Mouse (Mus musculus) kidney, postnatal 4 days (tissue): Measurements from ENCODE around the gene Cacna2d3.
A peak's percentile ranks its signal among the peaks of the same experiment; 100 is the strongest.

Source experiments
- DNase-seq, 2 experiments: peaks; one replicate each; pipeline ENCODE4 v3.0.0; 2021; ENCODE audit warnings: mixed read lengths in 2 of 2

Cacna2d3 gene

DNA sequence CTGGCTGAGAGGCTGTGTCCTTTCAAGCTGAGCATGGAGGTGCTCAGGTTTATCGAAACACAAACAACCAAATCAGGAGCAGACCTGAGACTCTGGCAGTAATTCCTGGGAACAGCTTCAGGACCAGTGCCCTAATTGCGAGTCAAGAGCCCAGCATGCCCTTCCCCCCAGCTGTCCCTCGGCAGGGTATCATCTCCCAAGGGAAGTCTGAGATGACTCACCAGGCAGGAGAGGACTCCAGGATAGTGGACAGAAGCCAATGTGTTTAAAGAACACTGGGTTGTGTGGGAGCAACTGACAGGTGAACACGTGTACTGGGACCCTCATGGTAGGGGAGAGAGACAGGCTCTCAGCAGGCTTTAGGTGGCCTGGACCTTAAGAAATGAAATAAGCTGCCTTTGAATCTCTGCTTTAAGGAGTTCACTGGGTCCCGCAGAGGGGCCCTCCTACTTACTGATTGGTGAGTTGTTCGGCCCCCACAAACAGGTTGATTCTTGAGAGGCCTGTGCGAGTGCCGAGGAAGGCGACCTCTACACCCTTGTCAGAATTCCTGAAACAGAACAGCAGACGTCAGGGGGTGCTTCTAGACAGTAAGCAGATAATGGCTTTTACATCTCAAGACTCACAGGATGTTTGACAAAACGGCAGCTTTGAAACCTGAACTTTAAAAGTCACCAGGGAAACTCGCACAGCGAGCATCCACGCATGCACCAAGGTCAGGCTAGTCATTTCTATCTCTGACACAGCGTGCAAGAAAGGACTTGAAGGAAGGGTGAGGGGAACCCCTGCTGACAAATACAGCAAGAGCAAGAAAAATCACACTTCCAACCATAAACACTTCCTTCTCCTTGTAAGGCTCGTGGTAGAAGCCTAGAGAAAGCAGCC lies 669.5 kb downstream of the Cacna2d3 start:
- no peak for DNase-seq

DNA sequence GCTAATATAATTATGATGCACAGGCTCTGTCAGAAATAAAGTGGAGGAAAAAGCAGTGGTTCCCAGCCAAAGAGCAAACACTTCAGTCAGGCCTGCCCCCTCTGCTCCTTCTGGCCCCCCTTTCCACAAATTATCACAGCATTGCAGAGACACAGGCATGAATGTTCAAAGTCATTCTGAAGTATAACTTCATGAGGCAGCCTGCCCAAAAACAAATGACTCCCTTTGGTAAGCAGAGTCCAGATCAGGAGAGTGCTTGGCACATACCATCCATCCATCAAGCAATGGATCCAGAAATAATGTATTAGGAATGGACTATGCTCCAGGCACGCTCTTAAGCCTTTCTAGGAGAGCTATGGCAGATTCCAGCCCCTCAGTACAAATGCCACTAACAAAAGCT lies 679.3 kb downstream of the Cacna2d3 start:
- DNase-seq, result no peak

DNA sequence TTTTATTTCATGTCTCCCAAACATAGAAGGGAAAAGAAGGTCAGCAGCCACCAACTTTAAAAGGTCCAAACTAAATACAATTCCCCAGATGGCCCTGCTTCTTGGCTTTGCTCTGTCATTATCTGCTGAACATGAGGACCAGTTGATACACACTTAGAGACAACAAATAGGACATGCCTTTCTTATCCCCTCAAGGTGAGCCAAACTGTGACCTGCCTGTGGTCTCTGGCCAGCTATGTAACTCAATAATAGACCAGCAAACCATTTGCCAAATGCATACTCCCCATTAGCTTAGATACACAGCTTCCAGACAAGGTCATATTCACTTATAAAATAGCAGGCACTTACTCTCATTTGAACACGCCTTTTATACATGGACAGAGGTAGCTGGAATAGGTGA lies 680.2 kb downstream of the Cacna2d3 start:
- DNase-seq, result no peak

DNA sequence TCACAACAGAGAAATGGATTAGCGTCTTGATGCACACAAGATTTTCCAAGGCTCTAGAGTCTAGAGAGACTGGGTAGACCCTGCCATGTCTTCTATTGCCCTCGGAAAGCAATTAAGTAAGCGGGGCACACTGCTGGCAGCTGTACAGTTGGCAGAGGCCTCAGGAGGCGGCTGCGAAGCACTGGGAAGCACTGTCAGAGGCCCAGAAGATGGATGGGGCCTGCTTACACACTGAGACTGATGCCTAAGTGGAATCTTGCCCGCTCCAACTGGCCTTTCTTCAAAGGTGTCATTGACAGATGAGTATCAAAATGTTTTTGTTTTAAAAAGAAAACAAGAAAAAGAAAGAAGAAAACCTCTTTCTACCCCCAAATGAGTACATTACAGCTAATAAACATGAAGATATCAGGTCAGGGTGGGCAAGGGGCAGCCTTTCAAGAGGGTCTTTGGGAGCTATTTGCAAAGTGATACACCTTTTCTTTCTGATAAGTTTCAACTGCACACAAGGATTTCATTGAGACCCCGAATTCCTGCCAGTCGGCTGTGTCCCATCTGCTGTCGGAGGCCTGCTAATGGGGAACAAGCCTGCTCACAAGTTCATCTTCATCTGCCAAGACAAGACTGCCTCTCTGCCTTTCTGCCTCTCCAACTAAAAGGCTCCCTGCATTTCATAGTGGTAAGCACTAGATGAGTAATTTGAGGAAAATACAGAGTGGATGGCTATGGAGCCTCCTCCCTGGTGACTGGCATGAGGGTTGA lies 680.9 kb downstream of the Cacna2d3 start:
- DNase-seq, result no peak

DNA sequence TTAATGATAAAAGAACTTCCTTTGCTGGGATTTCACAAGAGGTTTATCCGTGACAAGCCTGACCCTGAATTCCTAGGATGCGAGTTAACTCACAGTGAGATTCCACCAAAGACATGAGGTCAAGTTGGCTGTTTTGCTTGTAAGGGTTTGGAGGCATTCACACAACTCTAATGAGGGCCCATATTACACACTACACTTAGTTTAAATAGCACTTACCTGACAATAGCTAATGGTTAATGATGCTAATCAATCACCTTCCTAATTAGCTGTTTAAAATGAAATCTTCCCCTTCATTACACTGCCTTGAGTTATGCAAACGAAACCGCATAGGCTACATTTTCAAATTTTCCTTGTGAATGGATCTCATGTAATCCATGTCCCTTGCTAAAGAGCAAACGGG lies 683.4 kb downstream of the Cacna2d3 start:
- DNase-seq, result no peak

DNA sequence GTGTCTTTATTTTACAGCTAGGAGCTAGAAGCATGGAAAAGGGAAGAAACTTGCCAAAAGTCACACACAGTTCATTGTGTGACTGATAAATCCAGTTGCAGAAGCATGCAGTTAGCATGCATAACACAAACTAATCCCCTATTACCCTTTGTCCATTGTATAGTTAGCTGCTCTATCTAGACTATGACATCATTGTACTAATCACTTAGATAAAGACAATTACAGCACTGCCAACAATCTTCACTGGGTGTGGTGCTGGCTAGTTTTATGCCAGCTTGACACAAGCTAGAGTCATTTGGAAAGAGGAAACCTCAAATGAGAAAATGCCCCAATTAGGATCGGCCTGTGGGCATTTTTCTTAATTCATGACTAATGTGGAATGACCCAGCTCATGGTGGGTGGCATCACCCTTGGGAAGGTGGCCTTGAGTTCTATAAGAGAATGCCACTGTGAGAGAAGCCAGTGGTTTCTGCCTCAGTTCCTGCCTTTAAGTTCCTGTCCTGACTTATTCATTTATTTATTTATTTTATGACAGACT lies 689.7 kb downstream of the Cacna2d3 start:
- DNase-seq, result no peak

DNA sequence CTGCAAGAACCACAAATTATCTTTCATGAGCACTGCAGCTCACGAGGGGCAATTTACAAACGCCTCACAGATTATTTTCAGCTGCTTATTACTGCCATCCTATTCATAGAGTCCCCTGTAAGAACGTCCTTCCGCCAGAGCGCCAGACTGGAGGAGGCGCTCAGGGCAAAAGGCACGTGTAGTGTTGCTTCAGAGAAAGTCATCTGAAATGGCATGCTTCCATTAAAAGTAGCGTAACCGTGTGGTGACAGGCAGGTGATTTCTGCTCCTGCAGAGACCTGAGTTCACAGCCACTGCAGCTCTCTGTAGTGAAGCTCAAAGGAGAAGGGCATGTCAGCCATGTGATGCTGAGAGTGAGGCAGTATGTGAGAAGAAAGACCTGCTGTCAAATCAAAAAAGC lies 691.1 kb downstream of the Cacna2d3 start:
- no peak for DNase-seq

DNA sequence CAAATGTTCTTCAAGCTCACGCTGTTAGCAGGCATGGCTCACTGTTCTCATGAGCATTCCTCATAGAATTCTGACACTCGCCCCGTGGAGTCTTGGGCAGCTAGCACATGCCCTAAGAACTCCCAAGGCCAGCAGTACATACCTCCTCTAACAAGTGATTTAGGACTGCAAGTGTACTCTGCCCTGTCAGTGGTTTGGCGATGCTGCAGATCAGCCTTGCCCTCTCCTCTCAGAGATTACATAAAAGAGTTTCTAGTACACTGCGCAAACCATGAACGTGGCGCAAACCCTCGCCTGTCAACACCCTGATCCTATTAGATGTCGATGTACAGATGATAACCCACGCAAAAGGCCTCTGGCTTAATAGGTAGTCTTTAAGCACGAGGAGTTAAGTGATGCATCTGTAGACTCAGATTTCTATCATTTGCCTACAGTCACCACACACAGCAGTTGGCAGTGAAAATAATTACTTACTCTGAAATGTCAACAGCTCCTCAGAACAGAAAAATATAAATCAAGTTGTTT lies 691.7 kb downstream of the Cacna2d3 start:
- DNase-seq, result no peak

DNA sequence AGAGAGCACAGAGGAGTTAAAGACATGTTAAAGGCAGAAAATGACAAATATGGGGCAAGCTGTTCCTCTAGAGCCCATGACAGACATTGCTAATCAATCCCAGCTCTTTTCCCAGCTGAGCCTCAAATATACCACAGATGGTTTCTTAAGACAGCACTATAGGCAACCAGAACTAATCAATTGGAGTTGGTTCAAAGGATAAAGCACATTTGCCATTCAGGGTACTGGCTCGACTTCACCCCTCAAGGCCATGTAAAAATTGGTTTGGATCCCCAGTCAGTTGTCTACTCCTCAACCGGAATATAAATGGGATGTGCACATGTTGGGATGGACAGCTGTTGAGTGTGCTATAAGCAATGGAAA lies 692.6 kb downstream of the Cacna2d3 start:
- DNase-seq, result no peak

DNA sequence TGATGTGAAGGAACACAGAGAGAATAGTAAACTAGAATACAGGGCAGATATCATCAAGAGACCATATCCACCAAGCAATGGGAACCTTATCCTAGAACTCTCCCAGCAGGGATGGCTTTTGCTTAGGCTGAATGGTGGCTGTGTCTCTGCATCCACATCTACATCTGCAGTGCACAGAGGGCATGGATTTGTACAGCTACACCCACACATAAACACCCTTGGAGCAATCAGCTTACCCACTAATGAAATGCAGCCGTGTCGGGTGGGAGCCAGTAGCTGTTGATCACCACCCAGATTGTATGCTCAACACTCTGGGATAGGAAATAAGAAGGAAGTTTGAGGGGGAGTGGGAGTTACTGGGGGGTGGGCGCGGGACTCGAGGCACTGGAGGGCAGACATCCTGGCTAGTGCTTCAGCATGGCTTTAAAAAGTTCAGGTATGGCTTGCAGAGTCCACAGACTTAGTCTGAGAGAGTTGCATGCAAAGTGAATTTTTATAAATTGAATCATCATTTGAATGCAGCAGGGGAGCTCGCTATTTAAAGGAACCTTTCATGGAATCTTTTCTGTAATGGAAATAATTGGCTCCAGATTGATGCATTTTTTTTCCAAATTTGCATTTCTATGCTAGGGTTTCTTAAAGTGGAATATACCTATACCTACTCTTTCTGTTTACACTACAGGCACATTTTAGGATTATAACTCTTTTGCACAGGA lies 693.1 kb downstream of the Cacna2d3 start:
- DNase-seq, result no peak

DNA sequence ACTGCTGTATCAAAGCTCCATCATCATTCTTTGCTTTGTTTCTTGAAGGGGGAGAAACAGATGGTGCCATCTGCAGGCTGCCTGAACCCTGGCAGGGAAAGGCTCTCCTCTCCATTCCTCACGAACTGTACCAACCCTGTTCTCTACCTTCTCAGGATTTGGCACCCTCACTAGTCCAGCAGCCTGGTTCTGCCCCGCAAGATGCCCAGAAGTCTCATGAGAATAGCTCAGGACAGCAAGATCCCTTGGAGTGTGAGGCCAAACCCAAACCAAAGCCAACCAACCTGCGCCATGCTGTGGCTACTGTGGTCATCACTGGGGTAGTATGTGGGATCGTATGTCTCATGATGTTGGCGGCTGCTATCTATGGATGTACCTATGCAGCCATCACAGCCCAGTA lies 694.4 kb downstream of the Cacna2d3 start:
- no peak for DNase-seq

DNA sequence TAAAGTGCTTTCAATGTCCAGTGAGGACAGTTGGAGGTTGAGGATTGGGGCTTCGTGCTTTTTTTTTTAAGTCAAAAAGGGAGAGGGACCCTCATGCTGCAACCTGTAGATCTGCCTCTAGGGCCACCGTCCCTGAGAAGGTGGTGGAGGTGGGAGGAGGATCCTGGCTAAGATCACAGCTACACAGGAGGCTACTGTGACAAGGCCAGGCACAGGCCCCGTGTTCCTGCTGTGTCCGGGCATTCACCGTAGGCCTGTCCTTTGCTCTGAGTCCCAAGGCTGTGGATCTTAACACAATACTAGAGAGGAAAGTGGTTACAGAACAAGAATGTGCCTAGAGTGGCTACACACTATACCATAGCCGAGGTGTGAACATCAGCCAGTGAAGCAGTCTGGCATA lies 696.3 kb downstream of the Cacna2d3 start:
- no peak for DNase-seq

DNA sequence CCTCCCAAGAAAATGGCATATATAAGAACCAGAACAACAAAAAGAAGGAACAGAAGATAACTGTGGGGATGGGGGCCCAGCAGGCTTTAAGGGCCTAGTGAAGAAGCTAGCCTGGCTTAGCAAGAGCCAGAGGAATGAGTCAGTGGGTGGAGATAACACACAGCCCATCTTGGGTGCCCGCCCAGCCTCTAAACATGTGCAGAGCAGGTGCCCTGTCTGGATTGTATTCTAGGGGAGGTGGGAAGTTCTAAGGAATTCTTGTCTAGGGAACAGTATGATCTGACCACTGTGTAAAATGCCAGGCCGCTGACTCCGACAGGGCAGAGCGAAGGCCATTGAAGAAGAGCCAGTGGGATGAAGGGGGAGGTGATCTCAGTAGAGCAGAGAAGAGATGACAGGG lies 698.4 kb downstream of the Cacna2d3 start:
- no peak for DNase-seq

DNA sequence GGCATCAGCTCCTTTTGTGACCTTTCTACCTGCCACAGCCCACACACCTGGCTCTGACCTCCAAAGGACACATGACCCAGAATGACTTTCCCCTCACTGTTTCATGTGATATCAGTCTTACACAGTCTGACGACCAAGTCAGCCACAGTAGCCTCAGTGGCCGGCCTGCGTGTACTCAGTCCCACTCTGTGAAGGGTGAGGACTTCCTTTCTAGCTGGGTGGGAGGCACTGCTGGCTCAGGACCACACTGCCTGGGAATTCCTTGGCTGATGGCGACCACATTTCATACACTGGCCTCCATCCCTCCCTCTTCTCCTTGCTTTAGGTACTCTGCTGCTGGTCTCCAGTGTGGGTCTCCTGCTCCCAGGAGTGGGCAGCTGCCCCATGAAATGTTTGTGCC lies 700.4 kb downstream of the Cacna2d3 start:
- no peak for DNase-seq

DNA sequence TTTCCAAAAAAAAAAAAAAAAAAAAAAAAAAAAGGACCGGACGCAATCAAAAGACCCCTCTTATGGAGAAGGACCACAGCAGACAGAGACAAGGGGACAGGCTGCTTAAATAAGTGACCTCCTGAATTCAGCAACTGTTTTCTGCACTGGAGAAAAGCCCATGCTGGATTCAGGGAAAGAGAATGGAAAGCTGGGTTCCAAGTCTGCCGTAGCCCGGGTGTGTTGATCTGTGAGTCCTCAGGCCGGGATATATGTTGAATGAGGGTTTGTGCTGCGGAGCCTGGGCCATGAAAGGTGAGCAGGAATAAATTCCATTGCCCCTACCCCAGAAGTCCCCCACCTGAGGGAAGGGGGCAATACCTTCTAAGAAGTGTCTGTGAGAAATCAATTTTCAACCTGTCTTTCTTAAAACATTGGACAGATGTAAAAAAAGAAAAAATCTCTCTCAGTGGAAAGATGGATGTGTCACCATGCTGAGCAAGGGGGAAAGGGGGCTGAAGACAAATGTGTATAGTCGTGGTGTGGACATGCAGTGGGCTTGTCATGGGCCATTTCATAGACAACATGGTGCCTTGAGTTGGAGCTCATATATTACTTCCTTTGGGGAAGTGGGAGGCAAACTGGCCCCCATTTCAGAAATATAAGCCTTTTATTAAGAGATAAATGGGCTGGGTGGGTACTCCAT lies 703.2 kb downstream of the Cacna2d3 start:
- DNase-seq, result no peak

DNA sequence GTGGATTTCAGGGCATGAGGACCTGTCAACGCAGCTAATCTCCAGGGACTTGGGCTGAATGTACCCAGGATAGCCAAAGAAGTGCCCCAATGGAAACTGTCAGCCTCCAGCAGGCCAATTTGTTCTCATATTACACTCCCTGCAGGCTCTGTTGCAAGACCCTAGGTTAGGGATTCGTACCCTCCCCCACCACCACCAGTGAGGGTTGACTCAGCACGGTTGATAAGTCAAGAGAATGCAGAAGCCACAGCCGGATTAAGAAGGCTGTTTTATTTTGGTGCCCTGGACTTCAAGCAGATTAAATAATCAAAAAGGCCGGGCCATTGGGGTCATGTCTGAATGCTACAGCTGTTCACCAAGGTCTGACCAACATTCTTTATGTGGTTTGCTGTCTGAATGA lies 703.8 kb downstream of the Cacna2d3 start, which contains the start of gene Lrtm1:
Gene Lrtm1 (plus strand): TSS at position 326 of the 400 bp plus-strand sequence.
- peak; percentile 52 to 67 for DNase-seq

DNA sequence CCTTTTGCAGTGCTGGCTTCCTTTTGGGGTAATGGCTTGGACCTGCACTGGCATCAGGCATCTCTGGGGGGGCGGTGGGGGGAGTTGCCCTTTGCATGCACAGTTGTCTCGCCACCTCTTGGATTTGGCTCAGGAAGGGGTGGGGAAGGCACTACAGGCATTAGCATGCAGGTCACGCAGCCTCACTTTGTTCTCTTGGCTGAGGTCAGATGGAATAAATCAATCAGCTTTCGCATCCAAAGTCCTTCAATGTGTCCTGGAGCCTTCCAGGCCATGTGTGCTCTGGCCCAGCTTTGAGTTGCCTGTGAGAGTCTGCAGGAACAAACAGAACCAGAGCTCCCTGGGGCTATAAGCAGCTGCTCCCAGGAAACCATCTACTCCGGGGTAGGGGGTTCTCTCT lies 705.8 kb downstream of the Cacna2d3 start:
- DNase-seq, result peak; percentile 27 to 53

DNA sequence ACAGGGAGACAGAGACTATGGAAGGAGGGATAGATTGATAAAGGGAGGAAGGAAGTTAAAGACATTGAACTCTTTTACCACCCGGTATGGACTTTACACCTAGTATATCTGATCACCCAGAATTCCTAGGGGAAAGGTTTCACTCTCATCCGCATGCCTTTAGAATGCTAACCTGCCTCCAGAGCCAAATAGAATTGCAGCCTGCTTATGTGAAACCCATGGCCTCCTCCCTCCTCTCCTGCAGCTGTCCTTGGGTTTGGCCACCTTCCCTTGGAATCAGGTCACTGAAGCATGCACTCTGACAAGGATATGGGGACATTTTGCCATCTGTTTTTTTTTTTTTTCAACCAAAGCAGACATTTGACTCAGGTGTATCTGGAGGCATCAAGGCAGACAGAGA lies 707.0 kb downstream of the Cacna2d3 start:
- DNase-seq, result no peak

DNA sequence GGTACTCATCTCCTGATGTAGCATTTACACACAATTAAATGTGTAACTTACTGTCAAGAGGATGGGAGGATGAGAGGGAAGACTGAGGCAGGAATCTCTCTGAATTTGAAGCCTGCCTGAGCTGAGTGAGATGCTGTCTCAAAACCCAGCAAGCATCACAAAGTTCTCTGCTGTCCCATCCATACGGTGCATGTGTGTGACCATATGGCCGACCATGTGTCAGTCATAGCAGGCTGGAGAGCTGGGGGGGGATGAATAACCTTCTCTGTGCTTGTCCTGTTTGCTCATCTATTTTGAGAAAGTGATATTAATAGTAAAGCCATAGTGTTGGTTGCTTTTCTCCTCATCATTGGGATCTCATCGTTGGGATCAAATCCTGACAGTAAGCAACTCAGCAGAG lies 708.5 kb downstream of the Cacna2d3 start:
- DNase-seq, result no peak

DNA sequence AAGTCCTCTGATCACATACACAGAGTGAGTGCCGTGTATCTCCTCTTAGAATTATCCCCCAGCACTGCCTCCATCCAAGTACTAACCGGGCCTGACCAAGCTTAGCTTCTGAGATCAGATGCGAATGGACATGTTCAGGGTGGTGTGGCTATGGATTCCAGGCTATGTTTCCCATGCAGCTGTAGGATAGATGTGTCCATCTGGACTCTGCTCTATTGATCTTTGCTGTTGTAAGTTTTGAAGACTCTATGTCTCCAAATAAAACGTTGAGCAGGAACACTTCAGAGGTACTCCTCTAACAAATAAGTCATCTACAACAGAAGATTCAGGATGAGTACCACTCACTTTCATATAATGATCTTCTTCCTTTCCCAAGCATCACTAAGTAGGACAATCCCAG lies 712.0 kb downstream of the Cacna2d3 start:
- no peak for DNase-seq

DNA sequence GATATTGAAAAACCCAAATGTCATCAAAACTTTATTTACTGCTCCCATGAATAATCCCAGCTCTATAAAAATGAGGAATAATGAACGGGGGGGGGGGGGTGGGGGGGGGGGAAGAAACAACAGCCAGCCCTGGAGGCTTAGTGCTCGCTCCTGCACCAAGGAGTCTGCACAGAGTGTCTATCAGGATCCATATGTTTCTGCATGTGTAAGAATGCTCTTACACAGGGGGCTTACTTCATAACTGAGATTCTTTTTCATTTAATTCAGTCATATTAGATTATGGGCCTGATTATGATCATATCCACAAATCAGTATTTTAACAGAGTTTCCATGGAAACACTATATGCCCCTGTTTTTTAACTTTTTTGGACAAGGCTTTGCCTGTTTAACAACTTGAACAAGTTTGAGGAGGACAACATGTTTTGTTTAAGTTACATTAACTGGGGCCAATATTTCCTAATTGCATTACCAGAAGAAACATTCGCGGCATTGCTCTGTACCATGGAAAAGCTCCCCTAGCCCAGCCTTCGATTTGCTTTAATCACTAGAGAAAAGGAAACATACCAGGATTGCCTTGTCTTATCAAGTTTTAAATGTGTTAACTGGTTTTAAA lies 716.3 kb downstream of the Cacna2d3 start:
- no peak for DNase-seq

DNA sequence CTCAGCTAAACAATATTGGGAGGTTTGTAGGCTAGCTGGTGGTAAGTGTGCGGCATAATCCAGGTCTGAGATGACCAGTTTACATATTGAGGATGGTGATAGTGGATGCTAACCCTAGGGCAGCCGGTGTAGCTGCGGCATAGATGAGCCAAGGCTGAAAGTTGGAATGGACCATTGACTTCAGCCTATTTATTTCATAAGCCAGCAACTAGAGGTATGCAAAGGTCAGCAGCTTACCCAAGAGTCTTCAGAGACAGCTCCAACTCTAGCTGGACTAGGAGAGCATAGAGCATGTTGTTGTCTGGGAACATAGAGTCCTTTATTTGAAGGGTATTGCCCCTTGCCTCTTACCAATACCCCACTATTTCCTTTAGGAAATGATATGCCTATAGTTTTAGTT lies 725.1 kb downstream of the Cacna2d3 start:
- DNase-seq, result no peak
